Mouse (Mus musculus): Measurements from ENCODE around the gene Zfp697.

GRCm38 (mm10) chr3:98418991-98419785 is 36.9 kb downstream of the Zfp697 start:
- TF ChIP-seq CTCF (IDR thresholded peaks at IDR 0.05; ENCODE audit: low read depth) (no peak), EP300 (IDR thresholded peaks at IDR 0.05; ENCODE audit: low read depth) (no peak)
